In genomic region chr2:92376300-92376699, GRCm38 (mm10) we compare ENCODE assay signal across 8 mouse cellular contexts. TPM values are rescaled to one million over a fixed set of nuclear protein-coding genes. Genes with fewer than 3 reads are reported as not detected.
DNase-seq lines count a peak whose midpoint lies in the region; ATAC-seq and TF ChIP-seq lines count a peak whose summit lies in the region.

No protein-coding gene starts in this region.

- H3K36me3 ChIP-seq in spleen, adult 2 months (ENCODE audit: control insufficient read depth, insufficient read depth, low read length): peaks cover 25% of the 10 kb centered on the region
- peaks cover 34% of the 10 kb centered on the region for H3K36me3 ChIP-seq in limb, embryonic 13.5 days
- H3K36me3 ChIP-seq in stomach, embryonic 16.5 days (ENCODE audit: control insufficient read depth, insufficient read depth, low read length): no peaks in the 10 kb centered on the region

- WGBS in spleen, adult 2 months: 85% methylated on average over 6 of the region's 6 CpGs
- 82% methylated on average over 6 of the region's 6 CpGs for WGBS in limb, embryonic 13.5 days
- WGBS in stomach, embryonic 16.5 days: 79% methylated on average over 6 of the region's 6 CpGs

- H3K4me2 ChIP-seq in limb, embryonic 13.5 days (replicated peaks): peak overlapping the region; percentile 97
- H3K4me2 ChIP-seq in stomach, embryonic 16.5 days (ENCODE audit: low read depth, low read length): peak overlapping the region; percentile 81

- H3K4me3 ChIP-seq in spleen, adult 2 months (ENCODE audit: extremely low read depth, insufficient read depth, insufficient read length): peak overlapping the region; percentile 90; the same call in 1 of the 2 replicates
- H3K4me3 ChIP-seq in limb, embryonic 13.5 days: peak overlapping the region; percentile 80
- peak overlapping the region; percentile 81 for H3K4me3 ChIP-seq in stomach, embryonic 16.5 days (replicated peaks; ENCODE audit: low read length)

- H3K9me3 ChIP-seq in limb, embryonic 13.5 days: no peaks in the 10 kb centered on the region
- H3K9me3 ChIP-seq in stomach, embryonic 16.5 days (replicated peaks; ENCODE audit: control insufficient read depth, low read length): no peaks in the 10 kb centered on the region

- no peak for ATAC-seq in cerebellum, adult (ENCODE audit: insufficient number of reproducible peaks, low FRiP score, low TSS enrichment)
- no peak for ATAC-seq in limb, embryonic 13.5 days (ENCODE audit: low FRiP score, low read depth)
- no peak for ATAC-seq in stomach, embryonic 16.5 days (ENCODE audit: insufficient read depth, low FRiP score)

- no peak overlapping the region for H3K27ac ChIP-seq in spleen, adult 2 months (ENCODE audit: insufficient read depth, low read length)
- H3K27ac ChIP-seq in limb, embryonic 13.5 days: no peak overlapping the region
- H3K27ac ChIP-seq in stomach, embryonic 16.5 days (ENCODE audit: low read length): no peak overlapping the region

- no peaks in the 10 kb centered on the region for H3K27me3 ChIP-seq in spleen, adult 2 months (ENCODE audit: control insufficient read depth, insufficient read depth, low read length)
- H3K27me3 ChIP-seq in limb, embryonic 13.5 days: peaks cover 14% of the 10 kb centered on the region
- H3K27me3 ChIP-seq in stomach, embryonic 16.5 days (ENCODE audit: control insufficient read depth, insufficient read depth, low read length): no peaks in the 10 kb centered on the region

- no peak for TF ChIP-seq CTCF in spleen, adult 2 months (IDR thresholded peaks at IDR 0.05; ENCODE audit: extremely low read depth, insufficient read depth, insufficient read length, insufficient replicate concordance)

- H3K9ac ChIP-seq in limb, embryonic 13.5 days: peak overlapping the region; percentile 78
- H3K9ac ChIP-seq in stomach, embryonic 16.5 days (ENCODE audit: low read length): peak overlapping the region; percentile 82

- DNase-seq in cerebellum, adult 11-12 months: peak; percentile 46
- DNase-seq in spleen, adult 2 months (ENCODE audit: low read depth in 1 of 2, low spot score in 2 of 2): no peak
- no peak for DNase-seq in spleen, adult 12 weeks (ENCODE audit: low spot score)
- no peak for DNase-seq in spleen, postnatal 36 days (ENCODE audit: low spot score in 2 of 2)
- DNase-seq in thymus, postnatal 0 days (ENCODE audit: low spot score): no peak

- TF ChIP-seq POLR2A in spleen, adult 2 months (IDR thresholded peaks at IDR 0.05; ENCODE audit: low read depth, low read length): no peak

- H3K4me1 ChIP-seq in spleen, adult 2 months (ENCODE audit: control insufficient read depth, insufficient read depth, insufficient read length): peaks cover 8% of the 10 kb centered on the region; the same call in 1 of the 2 replicates
- peaks cover 39% of the 10 kb centered on the region for H3K4me1 ChIP-seq in limb, embryonic 13.5 days
- H3K4me1 ChIP-seq in stomach, embryonic 16.5 days (ENCODE audit: control insufficient read depth, insufficient read depth, low read length): peaks cover 38% of the 10 kb centered on the region

RNA-seq across cellular contexts. Expression of gene Large2, which starts 1.6 kb away (rescaled TPM):
- polyA plus RNA-seq in spleen, adult 2 months (2012; rRNA removed): 1.9 and 2.5 TPM in 2 replicates
- polyA plus RNA-seq in limb, embryonic 13.5 days (2015; fragmentation: Nextera tagmentation; extraction: Ambion mirVana): 11.9 and 13.3 TPM in 2 replicates
- 12.6 and 15.5 TPM in 2 replicates for polyA plus RNA-seq in stomach, embryonic 16.5 days (2015; fragmentation: Nextera tagmentation; extraction: Ambion mirVana)
- polyA plus RNA-seq in thymus, postnatal 0 days (2015; fragmentation: Nextera tagmentation; extraction: Ambion mirVana): 3.4 and 4.0 TPM in 2 replicates

RNA-seq across cellular contexts. Expression of gene Pex16, which starts 1.8 kb away (rescaled TPM):
- 36.9 and 47.5 TPM in 2 replicates for polyA plus RNA-seq in spleen, adult 2 months (2012; rRNA removed)
- polyA plus RNA-seq in limb, embryonic 13.5 days (2015; fragmentation: Nextera tagmentation; extraction: Ambion mirVana): 18.6 and 20.6 TPM in 2 replicates
- 27.8 and 31.9 TPM in 2 replicates for polyA plus RNA-seq in stomach, embryonic 16.5 days (2015; fragmentation: Nextera tagmentation; extraction: Ambion mirVana)
- polyA plus RNA-seq in thymus, postnatal 0 days (2015; fragmentation: Nextera tagmentation; extraction: Ambion mirVana): 40.8 and 43.9 TPM in 2 replicates

RNA-seq across cellular contexts. Expression of gene 1700029I15Rik, which starts 6.0 kb away (rescaled TPM):
- 2.0 and 2.8 TPM in 2 replicates for polyA plus RNA-seq in spleen, adult 2 months (2012; rRNA removed)
- polyA plus RNA-seq in limb, embryonic 13.5 days (2015; fragmentation: Nextera tagmentation; extraction: Ambion mirVana): 2.3 and 4.8 TPM in 2 replicates
- 3.5 and 5.4 TPM in 2 replicates for polyA plus RNA-seq in stomach, embryonic 16.5 days (2015; fragmentation: Nextera tagmentation; extraction: Ambion mirVana)
- polyA plus RNA-seq in thymus, postnatal 0 days (2015; fragmentation: Nextera tagmentation; extraction: Ambion mirVana): 2.0 and 2.1 TPM in 2 replicates

RNA-seq across cellular contexts. Expression of gene Mapk8ip1, which starts 24.8 kb away (rescaled TPM):
- 4.5 and 5.0 TPM in 2 replicates for polyA plus RNA-seq in spleen, adult 2 months (2012; rRNA removed)
- 27.6 and 28.9 TPM in 2 replicates for polyA plus RNA-seq in limb, embryonic 13.5 days (2015; fragmentation: Nextera tagmentation; extraction: Ambion mirVana)
- 12.5 and 14.9 TPM in 2 replicates for polyA plus RNA-seq in stomach, embryonic 16.5 days (2015; fragmentation: Nextera tagmentation; extraction: Ambion mirVana)
- polyA plus RNA-seq in thymus, postnatal 0 days (2015; fragmentation: Nextera tagmentation; extraction: Ambion mirVana): 6.2 and 6.3 TPM in 2 replicates

RNA-seq across cellular contexts. Expression of gene Cry2, which starts 57.5 kb away (rescaled TPM):
- polyA plus RNA-seq in spleen, adult 2 months (2012; rRNA removed): 8.4 and 9.4 TPM in 2 replicates
- polyA plus RNA-seq in limb, embryonic 13.5 days (2015; fragmentation: Nextera tagmentation; extraction: Ambion mirVana): 31.0 and 34.9 TPM in 2 replicates
- polyA plus RNA-seq in stomach, embryonic 16.5 days (2015; fragmentation: Nextera tagmentation; extraction: Ambion mirVana): 23.4 and 26.5 TPM in 2 replicates
- 10.9 and 13.0 TPM in 2 replicates for polyA plus RNA-seq in thymus, postnatal 0 days (2015; fragmentation: Nextera tagmentation; extraction: Ambion mirVana)
